Mouse (Mus musculus): ENCODE measurements at regions not wholly inside any gene's neighbourhood (a gene's known extent, or its start where the extent isn't known, plus 50 kb on each side); places are given as distances from the start of the nearest gene placed in this dataset.

- no peak for TF ChIP-seq CTCF (IDR thresholded peaks at IDR 0.05; ENCODE audit: low read depth, low read length)
- no peak for TF ChIP-seq POLR2A (IDR thresholded peaks at IDR 0.05; ENCODE audit: borderline replicate concordance, low read depth, low read length)
Measured at GRCm38 (mm10) chr1:51583871-51584270, 105.6 kb upstream of the Nabp1 start.

All from bone marrow macrophage, adult 2 months (primary cell).